ENCODE assay signal across 8 mouse cellular contexts in genomic region chr4:129376961-129377545, GRCm38 (mm10). TPM values are rescaled to one million over a fixed set of nuclear protein-coding genes. Genes with fewer than 3 reads are reported as not detected.
DNase-seq lines count a peak whose midpoint lies in the region; ATAC-seq and TF ChIP-seq lines count a peak whose summit lies in the region.

No protein-coding gene starts in this region.

- no peaks in the 10 kb centered on the region for H3K9me3 ChIP-seq in intestine, embryonic 16.5 days (ENCODE audit: control insufficient read depth, low read length)
- H3K9me3 ChIP-seq in limb, embryonic 12.5 days: no peaks in the 10 kb centered on the region
- no peaks in the 10 kb centered on the region for H3K9me3 ChIP-seq in midbrain, embryonic 13.5 days

- H3K27me3 ChIP-seq in intestine, embryonic 16.5 days (replicated peaks; ENCODE audit: control insufficient read depth, insufficient read depth, low read length): no peaks in the 10 kb centered on the region
- H3K27me3 ChIP-seq in limb, embryonic 12.5 days: peaks cover 27% of the 10 kb centered on the region
- peaks cover 8% of the 10 kb centered on the region for H3K27me3 ChIP-seq in midbrain, embryonic 13.5 days

- H3K4me1 ChIP-seq in cortical plate, adult 2 months (ENCODE audit: control insufficient read depth, insufficient read depth, low read length): no peaks in the 10 kb centered on the region
- H3K4me1 ChIP-seq in intestine, embryonic 16.5 days (ENCODE audit: control insufficient read depth, insufficient read depth, low read length): peaks cover 10% of the 10 kb centered on the region
- peaks cover 27% of the 10 kb centered on the region for H3K4me1 ChIP-seq in limb, embryonic 12.5 days (replicated peaks)
- H3K4me1 ChIP-seq in midbrain, embryonic 13.5 days (replicated peaks): peaks cover 35% of the 10 kb centered on the region

- ATAC-seq in intestine, embryonic 16.5 days: peak; percentile 64
- ATAC-seq in limb, embryonic 12.5 days (ENCODE audit: insufficient number of reproducible peaks, insufficient read depth, low FRiP score, low TSS enrichment, low read depth): no peak
- peak; percentile 80 for ATAC-seq in midbrain, embryonic 13.5 days

- TF ChIP-seq POLR2A in cortical plate, adult 2 months (IDR thresholded peaks at IDR 0.05; ENCODE audit: extremely low read depth, insufficient read depth, low read length): peak; percentile 32; the same call in 1 of the 2 replicates

- peak; percentile 59 for DNase-seq in ovary, postnatal 36 days (ENCODE audit: low spot score)
- no peak for DNase-seq in ovary, postnatal 14 days (ENCODE audit: low spot score)
- DNase-seq in gastrocnemius, postnatal 14 days: peak; percentile 45
- DNase-seq in spleen, postnatal 4 days (ENCODE audit: low spot score in 2 of 2): peak; percentile 53 to 80

- H3K4me2 ChIP-seq in intestine, embryonic 16.5 days (ENCODE audit: low read depth, low read length): peak overlapping the region; percentile 56
- H3K4me2 ChIP-seq in limb, embryonic 12.5 days: peak overlapping the region; percentile 69
- peak overlapping the region; percentile 65 for H3K4me2 ChIP-seq in midbrain, embryonic 13.5 days (replicated peaks)

- H3K36me3 ChIP-seq in intestine, embryonic 16.5 days (ENCODE audit: control insufficient read depth, insufficient read depth, low read length): no peaks in the 10 kb centered on the region
- H3K36me3 ChIP-seq in limb, embryonic 12.5 days: no peaks in the 10 kb centered on the region
- H3K36me3 ChIP-seq in midbrain, embryonic 13.5 days: no peaks in the 10 kb centered on the region

- H3K4me3 ChIP-seq in cortical plate, adult 2 months (ENCODE audit: insufficient read depth, low read length): peak overlapping the region; percentile 52
- H3K4me3 ChIP-seq in intestine, embryonic 16.5 days (ENCODE audit: low read length): peak overlapping the region; percentile 81
- peak overlapping the region; percentile 83 for H3K4me3 ChIP-seq in limb, embryonic 12.5 days (replicated peaks)
- peak overlapping the region; percentile 74 for H3K4me3 ChIP-seq in midbrain, embryonic 13.5 days (replicated peaks)

- H3K9ac ChIP-seq in intestine, embryonic 16.5 days (ENCODE audit: low read depth, low read length): peak overlapping the region; percentile 94
- H3K9ac ChIP-seq in limb, embryonic 12.5 days (replicated peaks): peak overlapping the region; percentile 89
- peak overlapping the region; percentile 88 for H3K9ac ChIP-seq in midbrain, embryonic 13.5 days (replicated peaks)

- 0 out of 2 replicates have a peak overlapping the region, but pooled peaks have one; percentile 1 for H3K27ac ChIP-seq in cortical plate, adult 2 months (ENCODE audit: insufficient read depth, low read length)
- H3K27ac ChIP-seq in intestine, embryonic 16.5 days (ENCODE audit: low read length): peak overlapping the region; percentile 89
- peak overlapping the region; percentile 75 for H3K27ac ChIP-seq in limb, embryonic 12.5 days
- H3K27ac ChIP-seq in midbrain, embryonic 13.5 days: peak overlapping the region; percentile 90

- under 1% methylated on average over 63 of the region's 68 CpGs for WGBS in intestine, embryonic 16.5 days
- WGBS in limb, embryonic 12.5 days: under 1% methylated on average over 54 of the region's 68 CpGs
- WGBS in midbrain, embryonic 13.5 days: under 1% methylated on average over 62 of the region's 68 CpGs

- no peak for TF ChIP-seq CTCF in cortical plate, adult 2 months (IDR thresholded peaks at IDR 0.05; ENCODE audit: extremely low read depth, insufficient read depth, low read length)

- intact Hi-C loops in gastrocnemius, postnatal 14 days (cut with DNase I; ENCODE audit: low total_unique reads): no loop called here

RNA-seq across cellular contexts. Expression of gene Zbtb8a, which starts 0.9 kb away (rescaled TPM):
- polyA plus RNA-seq in cortical plate, adult 2 months (2012; rRNA removed): 8.8 and 8.9 TPM in 2 replicates
- total RNA-seq in gastrocnemius, postnatal 14 days (2021): 1 to 10 TPM; 2.4 to 2.9 TPM
- polyA plus RNA-seq in intestine, embryonic 16.5 days (2015; fragmentation: Nextera tagmentation; extraction: Ambion mirVana): 13.6 and 14.0 TPM in 2 replicates
- polyA plus RNA-seq in limb, embryonic 12.5 days (2016; fragmentation: Nextera tagmentation; extraction: Ambion mirVana): 12.0 and 13.0 TPM in 2 replicates
- polyA plus RNA-seq in midbrain, embryonic 13.5 days (2015; fragmentation: Nextera tagmentation; extraction: Ambion mirVana): 17.2 and 19.7 TPM in 2 replicates

RNA-seq across cellular contexts. Expression of gene Zbtb8os, which starts 41.6 kb away (rescaled TPM):
- polyA plus RNA-seq in cortical plate, adult 2 months (2012; rRNA removed): 29.6 and 31.5 TPM in 2 replicates
- 10 to 100 TPM; 24.0 to 25.1 TPM for total RNA-seq in gastrocnemius, postnatal 14 days (2021)
- polyA plus RNA-seq in intestine, embryonic 16.5 days (2015; fragmentation: Nextera tagmentation; extraction: Ambion mirVana): 64.2 and 66.9 TPM in 2 replicates
- 45.0 and 48.8 TPM in 2 replicates for polyA plus RNA-seq in limb, embryonic 12.5 days (2016; fragmentation: Nextera tagmentation; extraction: Ambion mirVana)
- polyA plus RNA-seq in midbrain, embryonic 13.5 days (2015; fragmentation: Nextera tagmentation; extraction: Ambion mirVana): 28.0 and 32.2 TPM in 2 replicates

RNA-seq across cellular contexts. Expression of gene Rbbp4, which starts 41.9 kb away (rescaled TPM):
- polyA plus RNA-seq in cortical plate, adult 2 months (2012; rRNA removed): 64.5 and 65.4 TPM in 2 replicates
- 10 to 100 TPM; 66.0 to 67.2 TPM for total RNA-seq in gastrocnemius, postnatal 14 days (2021)
- polyA plus RNA-seq in intestine, embryonic 16.5 days (2015; fragmentation: Nextera tagmentation; extraction: Ambion mirVana): 271 and 297 TPM in 2 replicates
- 577 and 606 TPM in 2 replicates for polyA plus RNA-seq in limb, embryonic 12.5 days (2016; fragmentation: Nextera tagmentation; extraction: Ambion mirVana)
- polyA plus RNA-seq in midbrain, embryonic 13.5 days (2015; fragmentation: Nextera tagmentation; extraction: Ambion mirVana): 419 and 460 TPM in 2 replicates

Comparison
In these comparisons a context has a peak if more than half of its experiments do, and no peak if none do; other contexts are left out.
1. H3K27ac ChIP-seq: peak in every context shown above with its lines; median percentile 90 in midbrain, embryonic 13.5 days; 89 in intestine, embryonic 16.5 days; 75 in limb, embryonic 12.5 days; 1 in cortical plate, adult 2 months.